Mouse (Mus musculus) embryonic facial prominence, embryonic 12.5 days (tissue): Measurements from ENCODE around the gene Brs3. TPM values are rescaled to one million over a fixed set of nuclear protein-coding genes. Genes with fewer than 3 reads are reported as not detected.

Experiments
- ATAC-seq: fragments of 200-750 bp; cut with Nextera tagmentation; 2 replicates; pipeline ENCODE4 v1.8.0; 2017; ENCODE audit not compliant: insufficient number of reproducible peaks, insufficient read depth, low FRiP score, low TSS enrichment
- H3K27ac ChIP-seq: fragments of 300-500 bp; sonication (generic); 2 replicates; pipeline ENCODE4 v1.5.1; 2016; ENCODE audit warnings: mild to moderate bottlenecking
- H3K27me3 ChIP-seq: fragments of 300-500 bp; sonication (generic); 2 replicates; pipeline ENCODE4 v1.6.1; 2016; ENCODE audit warnings: mild to moderate bottlenecking, moderate library complexity
- H3K36me3 ChIP-seq: fragments of 300-500 bp; sonication (generic); 2 replicates; pipeline ENCODE4 v1.6.1; 2016; ENCODE audit warnings: mild to moderate bottlenecking
- H3K4me1 ChIP-seq: fragments of 300-500 bp; sonication (generic); 2 replicates; pipeline ENCODE4 v1.6.1; 2016
- H3K4me2 ChIP-seq: fragments of 300-500 bp; sonication (generic); replicated peaks from 2 replicates; pipeline ENCODE4 v1.6.1; 2016; ENCODE audit warnings: mild to moderate bottlenecking, moderate library complexity
- H3K4me3 ChIP-seq: fragments of 300-500 bp; sonication (generic); 2 replicates; pipeline ENCODE4 v1.5.1; 2016; ENCODE audit warnings: mild to moderate bottlenecking
- H3K9ac ChIP-seq: fragments of 300-500 bp; sonication (generic); 2 replicates; pipeline ENCODE4 v1.6.1; 2016; ENCODE audit warnings: mild to moderate bottlenecking, moderate library complexity
- H3K9me3 ChIP-seq: fragments of 300-500 bp; sonication (generic); 2 replicates; pipeline ENCODE4 v1.6.1; 2016; ENCODE audit warnings: mild to moderate bottlenecking, moderate library complexity
- WGBS: fragments of 180-500 bp; shearing (Covaris S2); methylation state at CpG from one replicate; pipeline ENCODE4 v1.1.7; 2016; 5-methylcytosine and 5-hydroxymethylcytosine counted together
- polyA plus RNA-seq: library from polyadenylated mRNA; unstranded; fragments of >200 nt; fragmentation: Nextera tagmentation; extraction: Ambion mirVana; gene quantifications from 2 replicates; pipeline ENCODE4 v1.2.1, GENCODE M21; 2016

Brs3 gene
- polyA plus RNA-seq = not detected in 2 replicates

GRCm38 (mm10) chrX:57042774-57043173 is at the start of gene Brs3:
Gene Brs3, plus strand, starts transcription at chrX:57043074.
- Histone ChIP-seq H3K4me1 (no peaks in the 10 kb centered on the region), H3K27me3 (no peaks in the 10 kb centered on the region), H3K9ac (no peak within 1 kb of the TSS), H3K4me2 (no peak within 1 kb of the TSS), H3K27ac (no peak within 1 kb of the TSS), H3K4me3 (no peak within 1 kb of the TSS), H3K9me3 (no peaks in the 10 kb centered on the region), H3K36me3 (no peaks in the 10 kb centered on the region)
- WGBS = 76% methylated on average over 5 of the region's 5 CpGs
- ATAC-seq = no peak

GRCm38 (mm10) chrX:57012891-57013290 is 30.0 kb upstream of the Brs3 start:
- whole genome bisulfite sequencing = 76% methylated on average over 2 of the region's 2 CpGs

DNA sequence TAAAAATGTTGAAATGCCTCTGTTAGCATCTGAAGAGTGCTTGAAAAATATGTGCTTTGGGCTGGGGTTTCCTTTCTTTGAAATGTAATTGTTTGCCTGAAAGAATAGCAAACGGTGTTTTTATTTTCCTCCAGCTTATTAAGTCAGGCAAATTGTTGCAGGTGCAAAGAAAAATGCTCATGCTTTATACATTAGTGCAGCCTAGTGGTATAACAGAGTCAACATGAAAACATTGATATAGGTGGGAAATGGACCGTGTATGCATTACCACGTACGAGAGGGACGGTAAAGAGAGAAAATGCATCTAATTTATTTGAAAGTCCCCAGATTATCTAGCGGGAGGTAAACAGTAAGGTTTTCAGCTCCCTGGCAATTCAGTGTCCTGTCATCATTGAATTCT is 995 bp downstream of the Brs3 start:
- H3K27me3 ChIP-seq = no peaks in the 10 kb centered on the region
- no peak overlapping the region for H3K27ac ChIP-seq
- ATAC-seq = no peak
- H3K4me1 ChIP-seq = no peaks in the 10 kb centered on the region
- H3K4me2 ChIP-seq = no peak overlapping the region
- no peaks in the 10 kb centered on the region for H3K9me3 ChIP-seq
- 83% methylated on average over 6 of the region's 6 CpGs for WGBS
- H3K9ac ChIP-seq = no peak overlapping the region
- no peaks in the 10 kb centered on the region for H3K36me3 ChIP-seq
- H3K4me3 ChIP-seq = no peak overlapping the region

More at GRCm38 (mm10) chrX:57012891-57013290, 30.0 kb upstream of the Brs3 start:
- no peaks in the 10 kb centered on the region for H3K4me1 ChIP-seq
- no peaks in the 10 kb centered on the region for H3K36me3 ChIP-seq
- no peak overlapping the region for H3K4me2 ChIP-seq
- H3K27ac ChIP-seq = no peak overlapping the region
- H3K27me3 ChIP-seq = no peaks in the 10 kb centered on the region
- no peak overlapping the region for H3K9ac ChIP-seq
- ATAC-seq = no peak
- H3K9me3 ChIP-seq = no peaks in the 10 kb centered on the region
- no peak overlapping the region for H3K4me3 ChIP-seq

- H3K36me3 ChIP-seq = no peaks in the 10 kb centered on the region
- H3K9me3 ChIP-seq = no peaks in the 10 kb centered on the region
- H3K4me2 ChIP-seq = peak overlapping the region; percentile 41
- H3K9ac ChIP-seq = 0 out of 2 replicates have a peak overlapping the region, but pooled peaks have one; percentile 24
- H3K27ac ChIP-seq = peak overlapping the region; percentile 93
- no peaks in the 10 kb centered on the region for H3K27me3 ChIP-seq
- WGBS = 22% methylated on average over 4 of the region's 4 CpGs
- H3K4me3 ChIP-seq = peak overlapping the region; percentile 53
- H3K4me1 ChIP-seq = no peaks in the 10 kb centered on the region
- no peak; the same call in 1 of the 2 replicates for ATAC-seq
Observed at GRCm38 (mm10) chrX:57052848-57053173, 9.9 kb downstream of the Brs3 start.

- H3K9me3 ChIP-seq = no peaks in the 10 kb centered on the region
- peak within 1 kb of the TSS; percentile 63 for H3K9ac ChIP-seq
- H3K4me2 ChIP-seq = peak within 1 kb of the TSS; percentile 53
- no peaks in the 10 kb centered on the region for H3K36me3 ChIP-seq
- H3K4me1 ChIP-seq = no peaks in the 10 kb centered on the region
- peak within 1 kb of the TSS; percentile 93 for H3K27ac ChIP-seq
- WGBS = 26% methylated on average over 80 of the region's 85 CpGs
- no peaks in the 10 kb centered on the region for H3K27me3 ChIP-seq
- ATAC-seq = peak; percentile 97
- H3K4me3 ChIP-seq = peak within 1 kb of the TSS; percentile 53
Observed at GRCm38 (mm10) chrX:57053174-57053992, 10.5 kb downstream of the Brs3 start, which contains the start of gene Htatsf1. Gene Htatsf1, plus strand, starts transcription at chrX:57053583.

GRCm38 (mm10) chrX:57053993-57054385 is 11.1 kb downstream of the Brs3 start:
- WGBS = 24% methylated on average over 11 of the region's 11 CpGs
- Histone ChIP-seq H3K9ac (peak overlapping the region; percentile 63), H3K4me2 (peak overlapping the region; percentile 53), H3K27ac (no peak overlapping the region), H3K9me3 (no peaks in the 10 kb centered on the region), H3K27me3 (no peaks in the 10 kb centered on the region), H3K4me3 (peak overlapping the region; percentile 53), H3K4me1 (no peaks in the 10 kb centered on the region), H3K36me3 (no peaks in the 10 kb centered on the region)
- ATAC-seq = peak; percentile 9; the same call in 1 of the 2 replicates

DNA sequence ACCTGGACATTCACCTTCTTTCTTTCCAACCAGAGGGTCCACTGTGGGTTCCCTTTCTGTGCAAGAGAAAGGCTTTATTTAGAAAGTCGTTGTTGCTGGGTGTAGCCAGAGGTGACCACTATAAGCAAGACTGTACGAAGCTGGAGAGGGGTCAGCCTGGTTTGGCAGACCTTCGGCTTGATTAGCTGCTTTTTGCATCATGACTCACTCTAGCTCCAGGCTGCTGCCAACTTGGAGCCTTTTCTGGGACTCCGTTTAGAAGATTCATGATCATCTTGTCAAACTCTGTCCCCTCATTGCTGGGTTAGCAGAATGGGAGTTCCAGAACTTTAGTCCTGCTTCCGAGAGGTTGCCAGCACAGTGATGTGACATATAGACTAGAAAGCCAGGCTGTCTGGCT is 38.6 kb downstream of the Brs3 start:
- no peaks in the 10 kb centered on the region for H3K9me3 ChIP-seq
- no peak overlapping the region for H3K27ac ChIP-seq
- H3K36me3 ChIP-seq = no peaks in the 10 kb centered on the region
- no peak overlapping the region for H3K9ac ChIP-seq
- H3K4me2 ChIP-seq = no peak overlapping the region
- WGBS = 82% methylated on average over 5 of the region's 5 CpGs
- H3K27me3 ChIP-seq = no peaks in the 10 kb centered on the region
- H3K4me1 ChIP-seq = no peaks in the 10 kb centered on the region
- no peak overlapping the region for H3K4me3 ChIP-seq
- ATAC-seq = no peak

DNA sequence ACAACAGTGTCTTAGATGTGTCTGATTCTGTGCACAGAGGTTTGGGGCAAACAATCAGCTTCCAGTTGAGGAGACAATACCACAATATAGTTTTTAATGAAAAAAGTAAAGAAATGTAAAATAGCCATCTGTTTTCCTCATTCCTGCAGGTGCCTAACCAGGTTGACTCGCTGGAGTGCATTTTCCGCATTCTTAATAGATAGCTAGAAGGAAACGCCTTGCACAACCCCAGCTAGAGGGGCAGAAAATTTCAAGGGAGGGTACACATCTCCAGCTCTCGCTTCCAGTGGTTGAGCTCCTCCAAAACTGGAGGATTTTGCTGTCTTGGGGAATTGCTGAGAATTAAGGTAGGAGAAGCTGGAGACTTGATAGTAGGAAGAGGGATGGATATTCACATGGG is 44.9 kb downstream of the Brs3 start, which contains the start of gene Vgll1:
Gene Vgll1, plus strand, starts transcription at position 301 of the 400 bp plus-strand sequence.
- no peaks in the 10 kb centered on the region for H3K27me3 ChIP-seq
- H3K27ac ChIP-seq = no peak within 1 kb of the TSS
- WGBS = 83% methylated on average over 4 of the region's 4 CpGs
- no peak within 1 kb of the TSS for H3K4me3 ChIP-seq
- H3K9me3 ChIP-seq = no peaks in the 10 kb centered on the region
- no peaks in the 10 kb centered on the region for H3K36me3 ChIP-seq
- H3K4me2 ChIP-seq = no peak within 1 kb of the TSS
- no peaks in the 10 kb centered on the region for H3K4me1 ChIP-seq
- no peak within 1 kb of the TSS for H3K9ac ChIP-seq
- no peak for ATAC-seq

Other genes starting within 250 kb of the Brs3 start
- gene Map7d3, start 220.7 kb upstream of the Brs3 start, polyA plus RNA-seq = 2.5 and 3.4 TPM in 2 replicates
- not detected in 2 replicates for gene Adgrg4, start 172.9 kb upstream of the Brs3 start, polyA plus RNA-seq
- gene Htatsf1, start 10.5 kb downstream of the Brs3 start, polyA plus RNA-seq = 85.1 and 93.0 TPM in 2 replicates
- 0.51 and 0.55 TPM in 2 replicates for gene Vgll1, start 45.0 kb downstream of the Brs3 start, polyA plus RNA-seq
- gene Cd40lg, start 169.1 kb downstream of the Brs3 start, polyA plus RNA-seq = not detected in 2 replicates